Comparison of ENCODE assay signal across 8 mouse cellular contexts in the genomic region with DNA sequence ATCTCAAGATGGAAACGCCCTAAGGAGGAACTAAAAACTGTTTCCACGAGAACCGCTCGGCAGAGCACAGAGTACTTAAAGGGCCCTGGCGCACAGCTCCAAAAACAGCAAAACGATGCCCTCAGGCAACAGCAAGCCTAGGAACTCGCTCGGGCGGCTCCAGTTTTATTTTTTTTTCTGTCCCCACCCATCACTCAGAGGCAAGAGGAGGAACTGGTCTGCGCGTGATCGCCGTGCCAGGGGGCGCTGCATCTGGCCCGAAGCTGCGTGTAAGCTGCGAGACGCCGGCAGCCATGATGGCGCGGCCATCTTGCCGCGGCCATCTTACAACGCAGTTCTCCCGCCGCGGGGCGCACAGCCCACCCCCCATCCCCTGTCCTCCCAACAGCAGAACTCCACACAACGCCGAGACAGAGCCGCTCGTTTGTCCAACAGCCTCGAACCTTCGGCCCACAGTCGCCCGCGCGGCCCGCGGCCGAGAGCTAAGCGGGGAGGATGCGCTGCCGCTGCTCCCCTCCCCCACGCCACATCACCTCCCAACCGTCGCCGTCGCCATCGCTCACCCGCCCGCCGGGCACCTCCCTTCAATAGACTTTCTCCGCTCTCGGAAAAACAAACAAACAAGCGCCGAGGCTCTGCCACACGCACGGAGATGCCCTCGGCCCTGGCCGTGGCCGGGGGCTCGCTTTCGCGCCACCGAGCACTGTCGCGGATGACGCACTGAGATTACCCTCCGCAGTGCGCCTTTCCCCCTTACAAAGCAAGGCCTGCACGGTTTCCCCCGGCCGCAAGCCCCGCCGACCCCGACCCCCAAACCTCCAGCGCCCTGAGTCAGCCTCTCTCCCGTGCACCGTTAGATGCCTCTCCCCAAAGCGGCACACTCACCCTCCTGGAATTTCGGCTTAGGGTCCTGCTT. TPM values are rescaled to one million over a fixed set of nuclear protein-coding genes. Genes with fewer than 3 reads are reported as not detected.
DNase-seq lines count a peak whose midpoint lies in the region; ATAC-seq and TF ChIP-seq lines count a peak whose summit lies in the region.

No protein-coding gene starts in this region.

- peak; percentile 77 for ATAC-seq in heart, embryonic 14.5 days (ENCODE audit: insufficient number of reproducible peaks, insufficient read depth, low FRiP score, low read depth)
- ATAC-seq in liver, embryonic 14.5 days (ENCODE audit: insufficient read depth), result peak; percentile 78
- peak; percentile 72 for ATAC-seq in neural tube, embryonic 11.5 days (ENCODE audit: insufficient read depth, low FRiP score, low TSS enrichment)
- peak; percentile 82 for ATAC-seq in stomach, postnatal 0 days (ENCODE audit: low FRiP score, low TSS enrichment)

- peak; percentile 97 for DNase-seq in CD4-positive, CD25-positive, alpha-beta regulatory T cell, adult 2 months (ENCODE audit: low read depth, low spot score)
- peak; percentile 84 for DNase-seq in c-Kit-negative CD71-positive TER-119-positive erythroid progenitor cells, embryonic 14.5 days (ENCODE audit: low read depth, low spot score)
- peak; percentile 79 for DNase-seq in fibroblast of lung, adult 2 months (ENCODE audit: low read depth)
- DNase-seq in kidney, postnatal 25 days, result peak; percentile 94 to 96
- DNase-seq in liver, embryonic 14.5 days (ENCODE audit: low read depth in 3 of 3, low spot score in 3 of 3), result peak; percentile 83 to 84 (median 84)
- peak; percentile 90 for DNase-seq in neural tube, embryonic 11.5 days (ENCODE audit: low spot score)
- DNase-seq in stomach, postnatal 0 days (ENCODE audit: low spot score), result peak; percentile 92

- H3K27me3 ChIP-seq in heart, embryonic 14.5 days (ENCODE audit: control insufficient read depth, insufficient read depth, low read length), result 0 out of 2 replicates have a peak, but pooled peaks cover 3% of the 10 kb centered on the region
- no peaks in the 10 kb centered on the region for H3K27me3 ChIP-seq in liver, embryonic 14.5 days (ENCODE audit: control insufficient read depth, insufficient read depth, low read length)
- no peaks in the 10 kb centered on the region for H3K27me3 ChIP-seq in neural tube, embryonic 11.5 days (ENCODE audit: control insufficient read depth, insufficient read depth, low read length)
- no peaks in the 10 kb centered on the region for H3K27me3 ChIP-seq in stomach, postnatal 0 days (ENCODE audit: control insufficient read depth, insufficient read depth, low read length)

- peaks cover 8% of the 10 kb centered on the region for H3K36me3 ChIP-seq in heart, embryonic 14.5 days (ENCODE audit: control insufficient read depth, insufficient read depth, low read length)
- H3K36me3 ChIP-seq in liver, embryonic 14.5 days (replicated peaks; ENCODE audit: control insufficient read depth, insufficient read depth, low read depth), result peaks cover 3% of the 10 kb centered on the region
- H3K36me3 ChIP-seq in neural tube, embryonic 11.5 days (ENCODE audit: control insufficient read depth, insufficient read depth, low read length), result no peaks in the 10 kb centered on the region
- H3K36me3 ChIP-seq in stomach, postnatal 0 days (ENCODE audit: control insufficient read depth, insufficient read depth, low read length), result 0 out of 2 replicates have a peak, but pooled peaks cover 3% of the 10 kb centered on the region

- WGBS in heart, embryonic 14.5 days, result under 1% methylated on average over 75 of the region's 82 CpGs
- WGBS in liver, embryonic 14.5 days (ENCODE audit: insufficient replicate concordance), result under 1% methylated on average over 82 of the region's 82 CpGs
- under 1% methylated on average over 75 of the region's 82 CpGs for WGBS in neural tube, embryonic 11.5 days
- WGBS in stomach, postnatal 0 days, result 0% methylated on average over 76 of the region's 82 CpGs

- no peaks in the 10 kb centered on the region for H3K9me3 ChIP-seq in heart, embryonic 14.5 days (ENCODE audit: control insufficient read depth, low read length)
- no peaks in the 10 kb centered on the region for H3K9me3 ChIP-seq in liver, embryonic 14.5 days (ENCODE audit: control insufficient read depth, low read length)
- no peaks in the 10 kb centered on the region for H3K9me3 ChIP-seq in neural tube, embryonic 11.5 days (ENCODE audit: control insufficient read depth, low read length)
- H3K9me3 ChIP-seq in stomach, postnatal 0 days (ENCODE audit: control insufficient read depth, low read length), result no peaks in the 10 kb centered on the region

- peak; percentile 92 for TF ChIP-seq CTCF in liver, embryonic 14.5 days (IDR thresholded peaks at IDR 0.05; ENCODE audit: low read depth)
- peak; percentile 81 for TF ChIP-seq CTCF in stomach, postnatal 0 days (IDR thresholded peaks at IDR 0.05; ENCODE audit: low read depth)

- peak overlapping the region; percentile 94 to 100 for H3K27ac ChIP-seq in heart, embryonic 14.5 days (replicated peaks in 1 of 2; ENCODE audit: control insufficient read depth in 1 of 2, insufficient read depth in 1 of 2, low read depth in 2 of 2, low read length in 2 of 2)
- H3K27ac ChIP-seq in liver, embryonic 14.5 days, result peak overlapping the region; percentile 95
- H3K27ac ChIP-seq in neural tube, embryonic 11.5 days (ENCODE audit: low read depth, low read length), result peak overlapping the region; percentile 95
- peak overlapping the region; percentile 100 for H3K27ac ChIP-seq in stomach, postnatal 0 days (replicated peaks)

- H3K4me2 ChIP-seq in heart, embryonic 14.5 days (ENCODE audit: low read length), result peak overlapping the region; percentile 75
- peak overlapping the region; percentile 96 for H3K4me2 ChIP-seq in liver, embryonic 14.5 days (ENCODE audit: low read depth)
- H3K4me2 ChIP-seq in neural tube, embryonic 11.5 days (ENCODE audit: low read depth), result peak overlapping the region; percentile 72
- H3K4me2 ChIP-seq in stomach, postnatal 0 days (replicated peaks; ENCODE audit: low read depth), result peak overlapping the region; percentile 52

- H3K4me1 ChIP-seq in heart, embryonic 14.5 days (ENCODE audit: control insufficient read depth in 2 of 2, insufficient read depth in 2 of 2, low read length in 2 of 2), result peaks cover 0 to 24% of the 10 kb centered on the region in 2 experiments; a peak in 2 of 4 replicates
- H3K4me1 ChIP-seq in liver, embryonic 14.5 days (replicated peaks; ENCODE audit: control insufficient read depth in 2 of 2, insufficient read depth in 2 of 2, low read length in 1 of 2), result peaks cover 13 to 22% of the 10 kb centered on the region in 2 experiments
- 0 out of 2 replicates have a peak, but pooled peaks cover 6% of the 10 kb centered on the region for H3K4me1 ChIP-seq in neural tube, embryonic 11.5 days (ENCODE audit: control insufficient read depth, insufficient read depth, low read length)
- H3K4me1 ChIP-seq in stomach, postnatal 0 days (replicated peaks; ENCODE audit: control insufficient read depth, insufficient read depth), result peaks cover 3% of the 10 kb centered on the region; the same call in 1 of the 2 replicates

- TF ChIP-seq EP300 in liver, embryonic 14.5 days (IDR thresholded peaks at IDR 0.05; ENCODE audit: low read depth), result no peak
- peak; percentile 85 for TF ChIP-seq EP300 in stomach, postnatal 0 days (optimal IDR thresholded peaks at IDR 0.05)

- peak overlapping the region; percentile 98 for H3K9ac ChIP-seq in heart, embryonic 14.5 days (ENCODE audit: low read length)
- H3K9ac ChIP-seq in liver, embryonic 14.5 days (replicated peaks), result peak overlapping the region; percentile 97
- peak overlapping the region; percentile 99 for H3K9ac ChIP-seq in neural tube, embryonic 11.5 days (ENCODE audit: low read length)
- H3K9ac ChIP-seq in stomach, postnatal 0 days (ENCODE audit: low read length), result peak overlapping the region; percentile 96

- H3K4me3 ChIP-seq in heart, embryonic 14.5 days (ENCODE audit: control insufficient read depth in 1 of 2, insufficient read depth in 1 of 2, low read depth in 1 of 2, low read length in 2 of 2), result peak overlapping the region; percentile 89 to 97
- peak overlapping the region; percentile 75 to 88 for H3K4me3 ChIP-seq in liver, embryonic 14.5 days (ENCODE audit: insufficient read depth in 1 of 2, low read depth in 2 of 2, low read length in 2 of 2)
- H3K4me3 ChIP-seq in neural tube, embryonic 11.5 days (ENCODE audit: low read depth, low read length), result peak overlapping the region; percentile 92
- H3K4me3 ChIP-seq in stomach, postnatal 0 days (ENCODE audit: low read depth, low read length), result peak overlapping the region; percentile 97

RNA-seq across cellular contexts. Expression of a gene that starts 0.7 kb away (rescaled TPM):
- 314 and 344 TPM in 2 replicates for polyA plus RNA-seq in heart, embryonic 14.5 days (2014; fragmentation: Nextera tagmentation; extraction: Ambion mirVana)
- 91.7 and 128 TPM in 2 replicates for polyA plus RNA-seq in liver, embryonic 14.5 days (2012; rRNA removed)
- polyA plus RNA-seq in liver, embryonic 14.5 days (2014; fragmentation: Nextera tagmentation; extraction: Ambion mirVana), result 96.7 and 104 TPM in 2 replicates
- polyA plus RNA-seq in neural tube, embryonic 11.5 days (2014; fragmentation: Nextera tagmentation; extraction: Ambion mirVana), result 502 and 508 TPM in 2 replicates
- polyA plus RNA-seq in stomach, postnatal 0 days (2015; fragmentation: Nextera tagmentation; extraction: Ambion mirVana), result 225 and 226 TPM in 2 replicates

RNA-seq across cellular contexts. Expression of a gene that starts 49.0 kb away (rescaled TPM):
- polyA plus RNA-seq in heart, embryonic 14.5 days (2014; fragmentation: Nextera tagmentation; extraction: Ambion mirVana), result 6.9 and 8.8 TPM in 2 replicates
- 0.64 and 0.91 TPM in 2 replicates for polyA plus RNA-seq in liver, embryonic 14.5 days (2012; rRNA removed)
- polyA plus RNA-seq in liver, embryonic 14.5 days (2014; fragmentation: Nextera tagmentation; extraction: Ambion mirVana), result 0.40 and 0.47 TPM in 2 replicates
- polyA plus RNA-seq in neural tube, embryonic 11.5 days (2014; fragmentation: Nextera tagmentation; extraction: Ambion mirVana), result 13.8 and 15.5 TPM in 2 replicates
- 2.7 and 3.2 TPM in 2 replicates for polyA plus RNA-seq in stomach, postnatal 0 days (2015; fragmentation: Nextera tagmentation; extraction: Ambion mirVana)

RNA-seq across cellular contexts. Expression of a gene that starts 60.0 kb away (rescaled TPM):
- polyA plus RNA-seq in heart, embryonic 14.5 days (2014; fragmentation: Nextera tagmentation; extraction: Ambion mirVana), result 56.6 and 61.1 TPM in 2 replicates
- 31.0 and 34.7 TPM in 2 replicates for polyA plus RNA-seq in liver, embryonic 14.5 days (2012; rRNA removed)
- polyA plus RNA-seq in liver, embryonic 14.5 days (2014; fragmentation: Nextera tagmentation; extraction: Ambion mirVana), result 87.0 and 87.6 TPM in 2 replicates
- polyA plus RNA-seq in neural tube, embryonic 11.5 days (2014; fragmentation: Nextera tagmentation; extraction: Ambion mirVana), result 7.2 and 12.8 TPM in 2 replicates
- 145 and 152 TPM in 2 replicates for polyA plus RNA-seq in stomach, postnatal 0 days (2015; fragmentation: Nextera tagmentation; extraction: Ambion mirVana)

Comparison
In these comparisons a context has a peak if more than half of its experiments do, and no peak if none do; other contexts are left out.
1. Peak in every context shown above with its lines: DNase-seq, ATAC-seq, H3K4me3 ChIP-seq and H3K27ac ChIP-seq.